Mouse (Mus musculus) MEL (cell line): ENCODE measurements around the gene Grwd1. TPM values are rescaled to one million over a fixed set of nuclear protein-coding genes. Genes with fewer than 3 reads are reported as not detected.
A peak's percentile ranks its signal among the peaks of the same experiment; 100 is the strongest.

Experiments used
- DNase-seq: peaks from one replicate; pipeline ENCODE4 v3.0.0; 2011; ENCODE audit warnings: low read depth, low spot score
- H3K27ac ChIP-seq: 2 replicates; pipeline ENCODE4 v1.5.1; 2012; ENCODE audit warnings: low read depth, mild to moderate bottlenecking, control low read depth, low read length, moderate library complexity; ENCODE audit not compliant: control insufficient read depth
- H3K27me3 ChIP-seq, 2 experiments: fragments of 150-350 bp in 1 of 2; sonication (generic) in 1 of 2; 2 replicates each; pipeline ENCODE4 v1.6.1; 2012; ENCODE audit warnings: low read length in 2 of 2, mild to moderate bottlenecking in 2 of 2, improper control_type of control experiment in 1 of 2, moderate library complexity in 1 of 2; ENCODE audit not compliant: insufficient read depth in 2 of 2, control insufficient read depth in 1 of 2
- H3K36me3 ChIP-seq, 2 experiments: 2 replicates each; pipeline ENCODE4 v1.6.1; 2012 to 2014; ENCODE audit warnings: low read length in 2 of 2, improper control_type of control experiment in 1 of 2, inconsistent platforms in 1 of 2, mild to moderate bottlenecking in 1 of 2; ENCODE audit not compliant: insufficient read depth in 2 of 2, control insufficient read depth in 1 of 2
- H3K4me1 ChIP-seq, 2 experiments: fragments of 150-350 bp in 1 of 2; sonication (generic) in 1 of 2; 2 replicates each; pipeline ENCODE4 v1.6.1; 2012; ENCODE audit warnings: low read length in 2 of 2, improper control_type of control experiment in 1 of 2, mild to moderate bottlenecking in 1 of 2; ENCODE audit not compliant: insufficient read depth in 2 of 2, control insufficient read depth in 1 of 2
- H3K4me3 ChIP-seq, 2 experiments: fragments of 150-350 bp in 1 of 2; sonication (generic) in 1 of 2; 2 replicates each; pipeline ENCODE4 v1.5.1; 2012; ENCODE audit warnings: low read depth in 2 of 2, low read length in 2 of 2, mild to moderate bottlenecking in 2 of 2, moderate library complexity in 2 of 2, control low read depth in 1 of 2, improper control_type of control experiment in 1 of 2; ENCODE audit not compliant: control insufficient read depth in 1 of 2, insufficient read depth in 1 of 2
- H3K79me2 ChIP-seq: 2 replicates; pipeline ENCODE4 v1.6.1; 2012; ENCODE audit warnings: mild to moderate bottlenecking, low read length, moderate library complexity; ENCODE audit not compliant: control insufficient read depth, poor library complexity, insufficient read depth
- H3K9ac ChIP-seq: 2 replicates; pipeline ENCODE4 v1.6.1; 2012; ENCODE audit warnings: low read depth, mild to moderate bottlenecking, control low read depth, low read length, moderate library complexity; ENCODE audit not compliant: control insufficient read depth, poor library complexity, severe bottlenecking
- H3K9me3 ChIP-seq: fragments of 150-350 bp; sonication (generic); replicated peaks from 2 replicates; pipeline ENCODE4 v1.6.1; 2012; ENCODE audit warnings: mild to moderate bottlenecking, low read length, improper control_type of control experiment, moderate library complexity; ENCODE audit not compliant: insufficient read depth
- CHD1 ChIP-seq: IDR thresholded peaks from 2 replicates; pipeline ENCODE4 v1.6.1; 2012; ENCODE audit warnings: low read depth, mild to moderate bottlenecking, inconsistent platforms, low read length, improper control_type of control experiment
- CHD2 ChIP-seq: IDR thresholded peaks from 2 replicates; pipeline ENCODE4 v1.6.1; 2011; ENCODE audit warnings: low read length, improper control_type of control experiment
- ELF1 ChIP-seq: IDR thresholded peaks from 2 replicates; pipeline ENCODE4 v1.6.1; 2014; ENCODE audit warnings: low read depth, mild to moderate bottlenecking, inconsistent platforms, low read length, improper control_type of control experiment, moderate library complexity
- ETS1 ChIP-seq: IDR thresholded peaks from 2 replicates; pipeline ENCODE4 v1.6.1; 2012; ENCODE audit warnings: low read depth, mild to moderate bottlenecking, inconsistent platforms, low read length, improper control_type of control experiment, moderate library complexity
- HCFC1 ChIP-seq: IDR thresholded peaks from 2 replicates; pipeline ENCODE4 v1.6.1; 2012; ENCODE audit warnings: low read depth, mild to moderate bottlenecking, inconsistent platforms, low read length, improper control_type of control experiment, moderate library complexity
- JUND ChIP-seq: IDR thresholded peaks from 2 replicates; pipeline ENCODE4 v1.6.1; 2011; ENCODE audit warnings: low read depth, mild to moderate bottlenecking, improper control_type of control experiment, low read length
- KAT2A ChIP-seq: conservative IDR thresholded peaks from 2 replicates; pipeline ENCODE4 v1.6.1; 2012; ENCODE audit warnings: low read depth, low read length, improper control_type of control experiment, inconsistent platforms
- MAFK ChIP-seq: IDR thresholded peaks from 2 replicates; pipeline ENCODE4 v1.6.1; 2011; ENCODE audit warnings: low read depth, mild to moderate bottlenecking, low read length, improper control_type of control experiment, borderline replicate concordance
- MAX ChIP-seq: IDR thresholded peaks from 2 replicates; pipeline ENCODE4 v1.6.1; 2011; ENCODE audit warnings: low read length, improper control_type of control experiment
- MAZ ChIP-seq: IDR thresholded peaks from 2 replicates; pipeline ENCODE4 v1.6.1; 2012; ENCODE audit warnings: low read depth, mild to moderate bottlenecking, inconsistent platforms, low read length, improper control_type of control experiment
- MEF2A ChIP-seq: IDR thresholded peaks from 2 replicates; pipeline ENCODE4 v1.6.1; 2014; ENCODE audit warnings: low read depth, mild to moderate bottlenecking, inconsistent platforms, low read length, improper control_type of control experiment; ENCODE audit not compliant: poor library complexity, insufficient replicate concordance, severe bottlenecking; ENCODE audit errors: extremely low read depth
- MYB ChIP-seq: IDR thresholded peaks from 2 replicates; pipeline ENCODE4 v1.6.1; 2011; ENCODE audit warnings: mild to moderate bottlenecking, low read depth, low read length, improper control_type of control experiment
- MYC ChIP-seq: IDR thresholded peaks from 2 replicates; pipeline ENCODE4 v1.6.1; 2011; ENCODE audit warnings: low read depth, mild to moderate bottlenecking, low read length, improper control_type of control experiment, moderate library complexity
- POLR2AphosphoS2 ChIP-seq: IDR thresholded peaks from 2 replicates; pipeline ENCODE4 v1.6.1; 2011; ENCODE audit warnings: low read length, improper control_type of control experiment
- POLR2AphosphoS5 ChIP-seq: IDR thresholded peaks from 2 replicates; pipeline ENCODE4 v1.6.1; 2012; ENCODE audit warnings: low read depth, borderline replicate concordance, mild to moderate bottlenecking, inconsistent platforms, low read length, moderate library complexity, mixed read lengths
- RCOR1 ChIP-seq: IDR thresholded peaks from 2 replicates; pipeline ENCODE4 v1.6.1; 2012; ENCODE audit warnings: low read depth, mild to moderate bottlenecking, inconsistent platforms, low read length, improper control_type of control experiment
- SIN3A ChIP-seq: IDR thresholded peaks from 2 replicates; pipeline ENCODE4 v1.6.1; 2012; ENCODE audit warnings: low read length, improper control_type of control experiment, inconsistent platforms
- SMC3 ChIP-seq: IDR thresholded peaks from 2 replicates; pipeline ENCODE4 v1.6.1; 2011; ENCODE audit warnings: low read depth, low read length, improper control_type of control experiment
- TAL1 ChIP-seq: IDR thresholded peaks from 2 replicates; pipeline ENCODE4 v1.6.1; 2012; ENCODE audit warnings: mild to moderate bottlenecking, inconsistent platforms, low read length, moderate library complexity, mixed read lengths
- TBP ChIP-seq: IDR thresholded peaks from 2 replicates; pipeline ENCODE4 v1.8.0; 2011; ENCODE audit warnings: low read depth, low read length, improper control_type of control experiment
- UBTF ChIP-seq: IDR thresholded peaks from 2 replicates; pipeline ENCODE4 v1.6.1; 2012; ENCODE audit warnings: low read depth, mild to moderate bottlenecking, inconsistent platforms, low read length, improper control_type of control experiment, moderate library complexity, borderline replicate concordance; ENCODE audit not compliant: insufficient read depth
- USF1 ChIP-seq: IDR thresholded peaks from 2 replicates; pipeline ENCODE4 v1.6.1; 2014; ENCODE audit warnings: low read depth, mild to moderate bottlenecking, inconsistent platforms, low read length, improper control_type of control experiment, moderate library complexity
- ZC3H11A ChIP-seq: IDR thresholded peaks from 2 replicates; pipeline ENCODE4 v1.6.1; 2012; ENCODE audit warnings: low read depth, mild to moderate bottlenecking, inconsistent platforms, low read length, improper control_type of control experiment
- ZMIZ1 ChIP-seq: IDR thresholded peaks from 2 replicates; pipeline ENCODE4 v1.6.1; 2012; ENCODE audit warnings: low read depth, mild to moderate bottlenecking, inconsistent platforms, low read length, improper control_type of control experiment, moderate library complexity
- ZNF384 ChIP-seq: IDR thresholded peaks from 2 replicates; pipeline ENCODE4 v1.6.1; 2012; ENCODE audit warnings: low read depth, mild to moderate bottlenecking, inconsistent platforms, low read length, improper control_type of control experiment
- polyA plus RNA-seq, 2 experiments: library from polyadenylated mRNA; stranded (reverse) in 1 of 2; unstranded in 1 of 2; fragments of >175 nt in 1 of 2; fragments of >200 nt in 1 of 2; gene quantifications; 2 replicates each; pipeline versions ENCODE4 v1.2.1 to v1.2.4; 2012; ENCODE audit warnings: low replicate concordance in 2 of 2, low read depth in 1 of 2; ENCODE audit not compliant: insufficient read length in 2 of 2, insufficient read depth in 1 of 2, missing spikeins in 1 of 2
- total RNA-seq: library from RNA; depleted of rRNA; stranded (reverse); fragments of 300-350 nt; gene quantifications from 2 replicates; pipeline ENCODE4 v1.2.3, GENCODE M21; 2012

Gene Grwd1
- total and polyA plus RNA-seq, 3 experiments, result 82.2 to 173 (median 108) TPM

- peak; percentile 93 for TF ChIP-seq ZC3H11A
- TF ChIP-seq MAFK, result no peak
- TF ChIP-seq CHD1, result 0 out of 2 replicates have a peak, but pooled peaks have one; percentile 61
- TF ChIP-seq HCFC1, result peak; percentile 73
- no peak for TF ChIP-seq ELF1
- peak; percentile 74; the same call in 1 of the 2 replicates for TF ChIP-seq MAZ
- TF ChIP-seq JUND, result peak; percentile 59; the same call in 1 of the 2 replicates
- TF ChIP-seq ZMIZ1, result no peak
- TF ChIP-seq TAL1, result no peak
- TF ChIP-seq ZNF384, result peak; percentile 65
- no peak for TF ChIP-seq MEF2A
- TF ChIP-seq MYC, result peak; percentile 80; the same call in 1 of the 2 replicates
- TF ChIP-seq MAX, result peak; percentile 45; the same call in 1 of the 2 replicates
- TF ChIP-seq UBTF, result no peak
- TF ChIP-seq KAT2A, result no peak; the same call in 1 of the 2 replicates
These were observed 29.4 kb downstream of the Grwd1 start (continued) for GRCm38 (mm10) chr7:45801348-45801747.

DNA sequence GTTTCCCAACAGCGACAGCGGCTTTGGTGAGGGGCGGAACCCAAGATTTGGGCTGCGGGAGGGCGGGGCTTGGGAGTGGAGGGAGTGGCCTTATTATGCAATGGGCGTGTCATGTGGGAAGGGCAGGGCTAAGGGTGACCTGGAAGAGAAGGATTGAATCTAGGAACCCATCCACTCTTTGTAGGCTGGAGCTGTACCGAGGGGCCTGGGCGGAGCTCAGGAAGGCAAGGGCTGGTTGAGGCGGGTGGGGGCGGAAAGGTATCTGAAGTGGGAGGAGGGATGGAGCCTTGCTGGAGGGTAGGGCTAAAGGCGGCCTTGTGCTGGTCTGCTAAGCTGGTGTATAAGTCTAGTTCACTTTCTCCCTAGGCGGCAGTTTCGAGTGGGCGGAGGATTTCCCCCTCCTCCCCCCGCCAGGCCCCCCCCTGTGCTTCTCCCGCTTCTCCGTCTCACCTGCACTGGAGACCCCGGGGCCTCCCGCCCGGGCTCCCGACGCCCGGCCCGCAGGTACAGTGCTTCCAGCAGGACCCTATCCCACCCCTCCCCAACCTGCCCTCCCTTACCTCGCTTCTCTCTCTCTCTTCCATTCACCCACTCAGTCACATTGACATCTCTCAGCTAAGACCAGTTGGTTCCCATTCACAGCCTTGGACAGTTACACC lies 30.1 kb downstream of the Grwd1 start:
- H3K79me2 ChIP-seq, result no peaks in the 10 kb centered on the region; the same call in 1 of the 2 replicates
- H3K9ac ChIP-seq, result peak overlapping the region; percentile 56
- H3K4me3 ChIP-seq, result peak overlapping the region; percentile 60 to 61
- H3K36me3 ChIP-seq, result peaks cover 0 to 4% of the 10 kb centered on the region in 2 experiments; a peak in 1 of 4 replicates
- no peaks in the 10 kb centered on the region for H3K27me3 ChIP-seq
- TF ChIP-seq SMC3 (no peak), POLR2AphosphoS5 (no peak), SIN3A (peak; percentile 54; the same call in 1 of the 2 replicates), TBP (no peak), ETS1 (no peak), USF1 (peak; percentile 53), CHD1 (no peak), RCOR1 (no peak), CHD2 (no peak), ELF1 (no peak), UBTF (0 out of 2 replicates have a peak, but pooled peaks have one; percentile 50), ZMIZ1 (no peak), POLR2AphosphoS2 (no peak), ZC3H11A (no peak), MYB (no peak), MAZ (no peak)
- H3K9me3 ChIP-seq, result no peaks in the 10 kb centered on the region
- no peak overlapping the region for H3K27ac ChIP-seq
- DNase-seq, result peak; percentile 91
- H3K4me1 ChIP-seq, result peaks cover 9 to 13% of the 10 kb centered on the region in 2 experiments; a peak in 3 of 4 replicates
